Mouse (Mus musculus) Muller cell, postnatal 12 days (primary cell): ENCODE measurements around the gene Cul7.
A peak's percentile ranks its signal among the peaks of the same experiment; 100 is the strongest.

Experiments
- DNase-seq: peaks from one replicate; pipeline ENCODE4 v3.0.0-alpha.2; 2015; ENCODE audit errors: inconsistent ontology term

Gene Cul7

GRCm38 (mm10) chr17:46628791-46629684 lies 21.1 kb upstream of the Cul7 start, which contains the start of gene Ptk7:
Ptk7 (minus strand) TSS chr17:46629504.
- peak; percentile 91 for DNase-seq

GRCm38 (mm10) chr17:46629685-46630441 lies 20.3 kb upstream of the Cul7 start:
- peak; percentile 70 for DNase-seq

DNA sequence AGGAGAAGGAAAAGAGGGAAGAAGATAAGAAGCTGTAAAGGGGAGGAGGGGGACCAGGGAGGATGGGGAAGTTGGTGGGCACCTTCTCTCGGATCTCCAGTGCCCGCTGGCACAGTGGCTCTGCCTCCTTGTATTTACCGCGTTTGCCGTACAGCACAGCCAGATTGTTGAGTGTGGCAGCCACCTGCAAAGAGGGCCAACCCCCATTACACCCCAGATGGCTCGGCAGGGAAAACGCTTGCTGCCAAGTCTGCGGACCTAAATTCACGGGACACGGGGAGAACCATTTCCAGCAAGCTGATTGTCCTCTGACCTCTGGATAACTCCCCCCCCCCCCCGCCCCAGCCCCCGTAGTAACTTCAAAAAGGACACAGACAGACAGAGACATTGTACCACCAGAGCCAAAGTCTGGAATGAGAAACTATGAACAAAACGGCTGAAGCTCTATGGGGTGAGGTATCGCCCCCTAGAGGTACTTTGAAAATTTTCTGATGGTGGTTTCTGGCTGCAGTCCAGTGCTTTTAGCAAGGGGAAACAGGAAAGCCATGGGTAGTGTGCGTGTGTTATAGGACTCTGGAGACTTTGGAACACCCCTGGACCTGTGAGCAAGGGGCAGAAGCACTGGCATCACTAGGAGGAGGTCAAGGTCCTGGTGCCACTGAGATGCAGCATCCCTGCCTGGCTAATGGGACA lies 13.2 kb upstream of the Cul7 start:
- peak; percentile 75 for DNase-seq

GRCm38 (mm10) chr17:46639929-46640328 lies 10.2 kb upstream of the Cul7 start:
- no peak for DNase-seq

GRCm38 (mm10) chr17:46642060-46642459 lies 8.1 kb upstream of the Cul7 start:
- no peak for DNase-seq

GRCm38 (mm10) chr17:46644152-46644805 lies 5.9 kb upstream of the Cul7 start:
- DNase-seq: no peak

DNA sequence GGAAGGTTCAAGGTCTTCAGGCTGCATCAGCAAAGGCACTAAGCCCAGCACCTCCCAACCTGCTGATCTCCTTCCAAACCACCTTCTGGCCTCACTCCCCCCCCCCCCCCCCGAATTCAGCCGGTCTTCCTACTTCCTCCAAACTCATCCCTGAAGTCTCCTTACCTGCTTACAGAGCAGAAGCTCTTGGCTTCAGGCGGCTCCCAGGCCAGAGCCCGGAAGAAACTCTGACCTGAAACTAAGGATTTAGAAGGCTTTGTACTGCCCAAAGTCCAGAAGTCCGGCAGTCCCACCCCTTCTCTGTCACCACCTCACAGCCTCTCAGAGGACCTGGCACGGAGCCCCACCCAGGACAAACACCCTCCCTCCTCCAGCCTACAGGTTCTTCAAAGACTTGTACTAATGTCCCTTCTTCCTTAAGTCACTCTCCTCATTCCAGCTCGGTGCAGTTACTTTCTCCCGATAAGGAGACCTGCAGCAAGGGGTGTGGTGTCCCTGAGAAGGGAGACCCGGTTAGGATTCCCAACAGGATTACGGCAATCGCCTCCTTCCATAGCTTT lies 5.1 kb upstream of the Cul7 start:
- DNase-seq: peak; percentile 73

- DNase-seq: peak; percentile 99
Observed at GRCm38 (mm10) chr17:46645561-46646321, 4.4 kb upstream of the Cul7 start, which contains the start of the genes Klc4 and Mrpl2. Klc4 (minus strand) TSS chr17:46646022. Mrpl2 (plus strand) TSS chr17:46646229.

DNA sequence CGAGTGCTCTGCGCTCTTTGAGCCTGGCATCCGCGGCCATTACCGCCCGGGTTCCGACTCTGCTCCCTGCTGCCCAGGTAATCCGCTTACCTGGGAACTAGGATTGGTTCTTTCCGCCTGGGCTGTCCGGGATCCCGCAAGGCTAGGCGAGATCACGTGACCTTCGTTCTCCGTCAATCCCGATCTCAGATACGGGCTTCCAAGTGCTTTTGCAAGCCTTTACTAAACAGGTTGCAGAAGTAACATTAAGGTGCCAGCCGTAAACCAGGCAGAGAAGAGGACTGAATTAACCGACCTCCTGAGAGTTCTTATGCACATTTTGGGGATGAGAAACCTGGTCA lies 3.8 kb upstream of the Cul7 start:
- DNase-seq: no peak

GRCm38 (mm10) chr17:46647279-46647678 lies 2.9 kb upstream of the Cul7 start:
- DNase-seq: no peak

DNA sequence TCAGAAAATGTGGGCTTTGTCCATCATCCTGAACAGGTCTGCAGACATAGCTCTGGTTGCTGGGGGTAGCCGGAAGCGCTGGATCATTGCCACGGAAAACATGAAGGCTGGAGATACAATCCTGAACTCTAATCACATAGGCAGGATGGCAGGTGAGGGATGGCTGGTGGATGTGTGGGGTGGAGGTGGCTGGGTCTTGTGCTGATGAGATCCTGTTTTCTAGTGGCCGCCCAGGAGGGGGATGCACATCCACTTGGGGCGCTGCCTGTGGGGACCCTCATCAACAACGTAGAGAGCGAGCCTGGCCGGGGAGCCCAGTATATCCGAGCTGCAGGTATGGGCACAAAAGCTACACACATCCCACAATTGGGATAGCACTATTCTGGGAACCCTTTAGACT lies 1.7 kb upstream of the Cul7 start:
- DNase-seq: no peak

- no peak for DNase-seq
Observed at GRCm38 (mm10) chr17:46649811-46650210, 326 bp upstream of the Cul7 start.

DNA sequence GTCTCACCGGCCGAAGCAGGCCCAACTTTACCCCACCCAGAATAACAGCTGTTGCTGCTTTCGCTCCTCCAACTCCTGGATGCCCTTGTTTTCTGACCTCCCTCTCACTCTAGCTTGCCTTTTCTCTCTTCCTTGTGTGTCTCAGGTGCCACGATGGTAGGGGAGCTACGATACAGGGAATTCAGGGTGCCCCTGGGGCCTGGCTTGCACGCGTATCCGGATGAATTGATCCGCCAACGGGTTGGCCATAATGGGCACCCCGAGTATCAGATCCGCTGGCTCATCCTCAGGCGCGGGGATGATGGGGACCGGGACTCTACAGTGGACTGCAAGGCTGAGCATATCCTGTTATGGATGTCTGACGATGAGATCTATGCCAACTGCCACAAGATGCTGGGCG lies 1.2 kb downstream of the Cul7 start:
- DNase-seq: no peak

- DNase-seq: no peak
Observed at GRCm38 (mm10) chr17:46651755-46652547, 1.8 kb downstream of the Cul7 start.

- DNase-seq: no peak
Observed at GRCm38 (mm10) chr17:46656054-46656453, 5.9 kb downstream of the Cul7 start.

GRCm38 (mm10) chr17:46661351-46661750 lies 11.2 kb downstream of the Cul7 start:
- DNase-seq: no peak

- DNase-seq: no peak
Observed at GRCm38 (mm10) chr17:46661981-46662380, 11.8 kb downstream of the Cul7 start.

GRCm38 (mm10) chr17:46662730-46663129 lies 12.6 kb downstream of the Cul7 start:
- DNase-seq: peak; percentile 53

DNA sequence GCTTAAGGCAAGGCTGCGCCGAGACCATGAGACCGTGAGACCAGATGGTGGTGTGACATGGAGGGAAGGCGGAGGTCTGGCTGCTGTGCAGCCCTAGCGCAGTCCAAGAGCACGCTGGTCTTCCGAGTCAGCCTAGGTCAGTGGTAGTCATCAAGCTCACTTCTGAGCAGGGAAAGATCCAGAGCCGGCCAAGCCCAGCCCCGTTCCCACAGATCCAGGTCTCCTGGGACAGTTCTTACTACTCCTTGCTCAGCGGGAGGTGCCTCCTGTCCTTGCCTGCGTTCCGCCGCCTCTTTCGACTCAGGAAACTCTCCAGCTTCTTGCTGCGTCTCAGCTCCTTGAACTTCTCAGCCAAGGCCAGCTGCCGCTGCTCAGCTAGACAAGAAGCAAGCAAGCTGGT lies 17.6 kb downstream of the Cul7 start:
- DNase-seq: no peak

DNA sequence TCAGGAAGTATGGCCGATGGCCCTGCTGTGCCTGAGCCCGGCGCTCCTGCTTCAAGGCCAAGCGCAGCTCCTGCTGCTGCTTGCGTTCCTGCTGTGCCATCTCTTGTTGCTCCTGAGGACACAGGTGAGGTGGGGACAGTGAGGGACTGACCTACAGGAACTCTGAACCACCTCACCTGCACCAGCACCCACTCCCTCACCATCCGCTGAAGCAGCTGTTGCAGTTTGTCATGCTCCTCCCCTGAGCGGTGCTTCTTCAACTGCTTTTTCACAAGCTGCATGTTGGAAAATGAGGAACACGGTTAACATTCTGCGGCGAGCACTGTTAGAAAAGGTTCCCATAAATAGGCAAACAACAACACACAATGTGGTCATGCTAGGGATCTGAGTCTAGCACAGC lies 19.8 kb downstream of the Cul7 start:
- no peak for DNase-seq
